Mouse (Mus musculus): ENCODE data around the gene Selenbp1. TPM values are rescaled to one million over a fixed set of nuclear protein-coding genes. Genes with fewer than 3 reads are reported as not detected.
"Not testable (repeated sequence)": the region's sequence is repeated elsewhere in the genome, so short reads cannot be mapped to it uniquely, and the experiment has no call there.

Selenbp1 gene
- total and polyA plus RNA-seq, 3 experiments = 109 to 365 TPM; not detected in 1

GRCm38 (mm10) chr3:94934564-94934963 lies 1.7 kb downstream of the Selenbp1 start:
- not testable (repeated sequence) for H3K27ac ChIP-seq (ENCODE audit: control insufficient read depth, low read depth, low read length); H3K9ac ChIP-seq (ENCODE audit: control insufficient read depth, low read depth, low read length, poor library complexity, severe bottlenecking); H3K79me2 ChIP-seq (ENCODE audit: control insufficient read depth, insufficient read depth, low read length, poor library complexity); H3K9me3 ChIP-seq (replicated peaks; ENCODE audit: insufficient read depth, low read length); H3K27me3 ChIP-seq (ENCODE audit: control insufficient read depth in 1 of 2, insufficient read depth in 2 of 2, low read length in 2 of 2); DNase-seq (ENCODE audit: low read depth, low spot score)
- Histone ChIP-seq H3K36me3 (ENCODE audit: control insufficient read depth in 1 of 2, insufficient read depth in 2 of 2, low read length in 2 of 2) (peaks cover 2 to 12% of the 10 kb centered on the region in 2 experiments; a peak in 3 of 4 replicates), H3K4me1 (ENCODE audit: control insufficient read depth in 1 of 2, insufficient read depth in 2 of 2, low read length in 2 of 2) (peaks cover 12 to 34% of the 10 kb centered on the region in 2 experiments), H3K4me3 (ENCODE audit: control insufficient read depth in 1 of 2, insufficient read depth in 1 of 2, low read depth in 2 of 2, low read length in 2 of 2) (peak overlapping the region in 1 of 2 experiments; percentile 21; a peak in 1 of 4 replicates)
- TF ChIP-seq ZNF384 (IDR thresholded peaks at IDR 0.05; ENCODE audit: low read depth, low read length) = peak; percentile 43; the same call in 1 of the 2 replicates
- TF ChIP-seq TAL1 (IDR thresholded peaks at IDR 0.05; ENCODE audit: low read length) = peak; percentile 41
- TF ChIP-seq TCF12 (IDR thresholded peaks at IDR 0.05; ENCODE audit: low read depth, low read length) = 0 out of 2 replicates have a peak, but pooled peaks have one; percentile 12

GRCm38 (mm10) chr3:94935332-94935731 lies 2.5 kb downstream of the Selenbp1 start:
- Histone ChIP-seq H3K36me3 (ENCODE audit: control insufficient read depth in 1 of 2, insufficient read depth in 2 of 2, low read length in 2 of 2) (peaks cover 2 to 12% of the 10 kb centered on the region in 2 experiments; a peak in 3 of 4 replicates), H3K4me1 (ENCODE audit: control insufficient read depth in 1 of 2, insufficient read depth in 2 of 2, low read length in 2 of 2) (peaks cover 12 to 34% of the 10 kb centered on the region in 2 experiments)
- not testable (repeated sequence) for H3K9me3 ChIP-seq (replicated peaks; ENCODE audit: insufficient read depth, low read length); H3K27ac ChIP-seq (ENCODE audit: control insufficient read depth, low read depth, low read length); H3K79me2 ChIP-seq (ENCODE audit: control insufficient read depth, insufficient read depth, low read length, poor library complexity); H3K9ac ChIP-seq (ENCODE audit: control insufficient read depth, low read depth, low read length, poor library complexity, severe bottlenecking); H3K27me3 ChIP-seq (ENCODE audit: control insufficient read depth in 1 of 2, insufficient read depth in 2 of 2, low read length in 2 of 2); H3K4me3 ChIP-seq (ENCODE audit: control insufficient read depth in 1 of 2, insufficient read depth in 1 of 2, low read depth in 2 of 2, low read length in 2 of 2); DNase-seq (ENCODE audit: low read depth, low spot score)

GRCm38 (mm10) chr3:94936147-94936546 lies 3.3 kb downstream of the Selenbp1 start:
- TF ChIP-seq GATA1 (IDR thresholded peaks at IDR 0.05; ENCODE audit: low read depth, low read length) = peak; percentile 30; the same call in 1 of the 2 replicates
- TF ChIP-seq TCF12 (IDR thresholded peaks at IDR 0.05; ENCODE audit: low read depth, low read length) = peak; percentile 72; the same call in 1 of the 2 replicates
- TF ChIP-seq USF1 (IDR thresholded peaks at IDR 0.05; ENCODE audit: low read depth, low read length) = peak; percentile 54
- TF ChIP-seq ETS1 (IDR thresholded peaks at IDR 0.05; ENCODE audit: low read depth, low read length) = 0 out of 2 replicates have a peak, but pooled peaks have one; percentile 24
- TF ChIP-seq EP300 (IDR thresholded peaks at IDR 0.05; ENCODE audit: low read depth in 1 of 2, low read length in 2 of 2) = peak; percentile 49 to 65
- peak; percentile 36 for TF ChIP-seq MYB (IDR thresholded peaks at IDR 0.05; ENCODE audit: low read depth, low read length)
- TF ChIP-seq TAL1 (IDR thresholded peaks at IDR 0.05; ENCODE audit: low read length) = peak; percentile 13; the same call in 1 of the 2 replicates
- TF ChIP-seq MXI1 (IDR thresholded peaks at IDR 0.05; ENCODE audit: low read depth, low read length) = peak; percentile 45; the same call in 1 of the 2 replicates
- H3K27me3 ChIP-seq (ENCODE audit: control insufficient read depth in 1 of 2, insufficient read depth in 2 of 2, low read length in 2 of 2); H3K36me3 ChIP-seq (ENCODE audit: control insufficient read depth in 1 of 2, insufficient read depth in 2 of 2, low read length in 2 of 2); H3K9me3 ChIP-seq (replicated peaks; ENCODE audit: insufficient read depth, low read length); H3K4me3 ChIP-seq (ENCODE audit: control insufficient read depth in 1 of 2, insufficient read depth in 1 of 2, low read depth in 2 of 2, low read length in 2 of 2); H3K79me2 ChIP-seq (ENCODE audit: control insufficient read depth, insufficient read depth, low read length, poor library complexity); H3K9ac ChIP-seq (ENCODE audit: control insufficient read depth, low read depth, low read length, poor library complexity, severe bottlenecking); H3K27ac ChIP-seq (ENCODE audit: control insufficient read depth, low read depth, low read length): not testable (repeated sequence)
- peaks cover 8 to 30% of the 10 kb centered on the region in 2 experiments for H3K4me1 ChIP-seq (ENCODE audit: control insufficient read depth in 1 of 2, insufficient read depth in 2 of 2, low read length in 2 of 2)
- DNase-seq (ENCODE audit: low read depth, low spot score) = peak; percentile 67

GRCm38 (mm10) chr3:94937194-94937593 lies 4.3 kb downstream of the Selenbp1 start:
- H3K27ac ChIP-seq (ENCODE audit: control insufficient read depth, low read depth, low read length); H3K9me3 ChIP-seq (replicated peaks; ENCODE audit: insufficient read depth, low read length); H3K79me2 ChIP-seq (ENCODE audit: control insufficient read depth, insufficient read depth, low read length, poor library complexity); H3K36me3 ChIP-seq (ENCODE audit: control insufficient read depth in 1 of 2, insufficient read depth in 2 of 2, low read length in 2 of 2); H3K27me3 ChIP-seq (ENCODE audit: control insufficient read depth in 1 of 2, insufficient read depth in 2 of 2, low read length in 2 of 2); H3K4me3 ChIP-seq (ENCODE audit: control insufficient read depth in 1 of 2, insufficient read depth in 1 of 2, low read depth in 2 of 2, low read length in 2 of 2); DNase-seq (ENCODE audit: low read depth, low spot score); H3K9ac ChIP-seq (ENCODE audit: control insufficient read depth, low read depth, low read length, poor library complexity, severe bottlenecking): not testable (repeated sequence)
- H3K4me1 ChIP-seq (ENCODE audit: control insufficient read depth in 1 of 2, insufficient read depth in 2 of 2, low read length in 2 of 2) = peaks cover 8 to 25% of the 10 kb centered on the region in 2 experiments

GRCm38 (mm10) chr3:94940033-94940432 lies 7.2 kb downstream of the Selenbp1 start:
- H3K4me1 ChIP-seq (ENCODE audit: control insufficient read depth in 1 of 2, insufficient read depth in 2 of 2, low read length in 2 of 2) = peaks cover 5 to 24% of the 10 kb centered on the region in 2 experiments
- H3K4me3 ChIP-seq (ENCODE audit: control insufficient read depth in 1 of 2, insufficient read depth in 1 of 2, low read depth in 2 of 2, low read length in 2 of 2); H3K9me3 ChIP-seq (replicated peaks; ENCODE audit: insufficient read depth, low read length); H3K9ac ChIP-seq (ENCODE audit: control insufficient read depth, low read depth, low read length, poor library complexity, severe bottlenecking); H3K27ac ChIP-seq (ENCODE audit: control insufficient read depth, low read depth, low read length); H3K36me3 ChIP-seq (ENCODE audit: control insufficient read depth in 1 of 2, insufficient read depth in 2 of 2, low read length in 2 of 2); H3K27me3 ChIP-seq (ENCODE audit: control insufficient read depth in 1 of 2, insufficient read depth in 2 of 2, low read length in 2 of 2); H3K79me2 ChIP-seq (ENCODE audit: control insufficient read depth, insufficient read depth, low read length, poor library complexity); DNase-seq (ENCODE audit: low read depth, low spot score): not testable (repeated sequence)

All from MEL (cell line).